In the genomic region with DNA sequence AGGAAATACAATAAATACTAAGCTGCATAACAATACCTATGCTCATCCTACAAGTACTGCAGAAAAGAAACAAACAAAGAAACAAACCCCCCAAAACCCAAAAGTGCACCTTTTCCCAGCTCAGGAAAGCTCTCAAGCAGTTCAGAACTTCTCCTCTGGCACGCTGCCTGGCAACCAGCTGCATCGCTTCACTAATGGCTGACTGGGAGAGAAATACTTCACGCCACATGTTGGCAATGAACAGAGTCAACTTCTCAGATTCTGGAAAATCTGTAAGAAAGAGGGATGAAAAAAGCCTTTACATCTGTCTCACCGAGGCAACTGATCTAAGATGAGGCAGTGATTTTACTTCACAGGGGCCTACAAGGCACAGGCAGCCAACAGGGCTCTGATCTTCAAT, we compare ENCODE assay signal across 14 mouse cellular contexts. TPM values are rescaled to one million over a fixed set of nuclear protein-coding genes. Genes with fewer than 3 reads are reported as not detected.
DNase-seq lines count a peak whose midpoint lies in the region; ATAC-seq lines count a peak whose summit lies in the region.
"Had no signal": no experiment of that assay in that cellular context is flagged by ENCODE, and none has a peak within 500 bp of the region (broad histone marks: within the 10 kb centered on the region; RNA-seq: fewer than 3 reads in every experiment).

No protein-coding gene starts in this region.

- ATAC-seq in forebrain, embryonic 15.5 days (replicated peaks), result no peak
- ATAC-seq: hindbrain, embryonic 16.5 days; liver, postnatal 0 days had no signal

- H3K36me3 ChIP-seq in forebrain, embryonic 15.5 days, result peaks cover 80% of the 10 kb centered on the region

- DNase-seq in gastrocnemius, postnatal 10 days, result peak; percentile 26
- no peak for DNase-seq in gastrocnemius, postnatal 14 days
- peak; percentile 33 for DNase-seq in layer of hippocampus, adult 11-12 months (ENCODE audit: low spot score)
- DNase-seq in layer of hippocampus, postnatal 10 days (ENCODE audit: low spot score in 2 of 2), result no peak
- peak; percentile 12 for DNase-seq in NIH3T3 (ENCODE audit: low read depth)
- DNase-seq in lung, postnatal 10 days, result peak; percentile 65
- no peak for DNase-seq in yolk sac, embryonic 10.5 days (ENCODE audit: low spot score)
- DNase-seq: cerebellum, adult 9-10 months; liver, postnatal 0 days; thymus, postnatal 14 days had no signal

- no peak overlapping the region for H3K4me2 ChIP-seq in forebrain, embryonic 15.5 days (replicated peaks)
- H3K4me2 ChIP-seq: limb, embryonic 12.5 days had no signal

- no peaks in the 10 kb centered on the region for H3K27me3 ChIP-seq in forebrain, embryonic 15.5 days
- H3K27me3 ChIP-seq: limb, embryonic 12.5 days had no signal

- 75% methylated on average over 4 of the region's 4 CpGs for WGBS in forebrain, embryonic 15.5 days

- intact Hi-C loops in gastrocnemius, postnatal 14 days (cut with DNase I; ENCODE audit: low total_unique reads), result no loop called here

- H3K4me1 ChIP-seq in forebrain, embryonic 15.5 days, result no peaks in the 10 kb centered on the region
- H3K4me1 ChIP-seq: limb, embryonic 12.5 days; midbrain, embryonic 10.5 days had no signal

- H3K9ac ChIP-seq in forebrain, embryonic 15.5 days (replicated peaks), result no peak overlapping the region
- H3K9ac ChIP-seq: limb, embryonic 12.5 days; liver, postnatal 0 days had no signal

- H3K4me3 ChIP-seq in forebrain, embryonic 15.5 days, result no peak overlapping the region
- H3K4me3 ChIP-seq: limb, embryonic 12.5 days; midbrain, embryonic 10.5 days had no signal

- H3K27ac ChIP-seq in forebrain, embryonic 15.5 days (replicated peaks), result no peak overlapping the region
- H3K27ac ChIP-seq: limb, embryonic 12.5 days; midbrain, embryonic 10.5 days had no signal

- no peaks in the 10 kb centered on the region for H3K9me3 ChIP-seq in forebrain, embryonic 15.5 days
- H3K9me3 ChIP-seq: limb, embryonic 12.5 days; midbrain, embryonic 10.5 days had no signal

RNA-seq across cellular contexts. Expression of a gene that starts 38.5 kb away (rescaled TPM):
- 10 to 100 TPM; 20.7 to 30.7 TPM for total RNA-seq in gastrocnemius, postnatal 10 days (2021)
- total RNA-seq in gastrocnemius, postnatal 14 days (2021), result 10 to 100 TPM; 16.3 to 17.9 TPM
- total RNA-seq in layer of hippocampus, postnatal 10 days (2021), result 10 to 100 TPM; 70.9 to 80.0 TPM
- 31.3 and 31.4 TPM in 2 replicates for polyA plus RNA-seq in forebrain, embryonic 15.5 days (2015; fragmentation: Nextera tagmentation; extraction: Ambion mirVana)

Comparison
In these comparisons a context has a peak if more than half of its experiments do, and no peak if none do; other contexts are left out.
1. DNase-seq: peak in gastrocnemius, postnatal 10 days (single experiment), layer of hippocampus, adult 11-12 months (single experiment), NIH3T3 (single experiment) and lung, postnatal 10 days (single experiment); none in gastrocnemius, postnatal 14 days (single experiment), layer of hippocampus, postnatal 10 days (0 of 2) and yolk sac, embryonic 10.5 days (single experiment).